Mouse (Mus musculus) cerebellum, adult 11 months (tissue): ENCODE data around the gene Cyth3.
A peak's percentile ranks its signal among the peaks of the same experiment; 100 is the strongest.

Experiments
- DNase-seq: peaks from one replicate; pipeline ENCODE4 v3.0.0; 2022

Gene Cyth3

GRCm38 (mm10) chr5:143670740-143671415, 48.6 kb downstream of the Cyth3 start:
- DNase-seq, result no peak

DNA sequence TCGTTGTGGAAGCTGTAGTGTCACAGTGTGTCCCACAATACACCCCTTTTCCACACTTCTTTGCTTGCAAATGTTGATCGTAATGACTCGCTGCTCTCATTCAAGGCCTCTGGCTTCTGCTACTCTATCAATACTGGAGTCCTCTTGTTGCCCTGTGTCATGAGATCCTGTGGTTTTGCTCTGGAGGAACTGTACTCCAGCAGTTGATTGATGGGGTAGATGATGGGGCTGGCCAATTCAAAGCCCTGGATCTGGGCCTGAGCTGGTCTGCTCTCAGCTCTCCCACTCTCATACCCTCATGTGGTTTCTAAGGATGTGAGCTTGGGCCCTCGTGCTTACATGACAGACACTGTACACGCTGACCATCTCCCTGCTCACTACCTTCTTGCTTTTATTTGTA, 52.3 kb downstream of the Cyth3 start:
- no peak for DNase-seq

- DNase-seq, result no peak
Observed at GRCm38 (mm10) chr5:143676218-143676985, 54.2 kb downstream of the Cyth3 start.

DNA sequence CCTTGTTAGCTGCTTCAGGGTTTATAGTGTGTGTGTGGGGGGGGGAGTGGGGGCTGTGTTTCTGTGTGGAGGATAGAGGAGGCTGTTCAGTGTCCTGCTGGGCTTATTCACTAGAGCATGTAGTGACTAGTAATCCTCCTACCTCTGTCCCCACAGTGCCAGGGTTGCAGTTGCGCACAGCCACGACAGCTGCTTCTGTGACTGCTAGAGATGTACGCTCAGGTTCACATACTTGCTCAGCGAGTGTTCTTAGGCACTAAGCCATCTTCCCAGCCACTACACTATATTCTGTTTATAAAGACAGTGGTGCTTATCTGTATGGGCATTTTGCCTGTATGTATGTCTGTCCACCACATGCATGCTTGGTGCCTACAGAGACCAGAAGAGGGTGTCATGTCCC, 55.1 kb downstream of the Cyth3 start:
- no peak for DNase-seq

DNA sequence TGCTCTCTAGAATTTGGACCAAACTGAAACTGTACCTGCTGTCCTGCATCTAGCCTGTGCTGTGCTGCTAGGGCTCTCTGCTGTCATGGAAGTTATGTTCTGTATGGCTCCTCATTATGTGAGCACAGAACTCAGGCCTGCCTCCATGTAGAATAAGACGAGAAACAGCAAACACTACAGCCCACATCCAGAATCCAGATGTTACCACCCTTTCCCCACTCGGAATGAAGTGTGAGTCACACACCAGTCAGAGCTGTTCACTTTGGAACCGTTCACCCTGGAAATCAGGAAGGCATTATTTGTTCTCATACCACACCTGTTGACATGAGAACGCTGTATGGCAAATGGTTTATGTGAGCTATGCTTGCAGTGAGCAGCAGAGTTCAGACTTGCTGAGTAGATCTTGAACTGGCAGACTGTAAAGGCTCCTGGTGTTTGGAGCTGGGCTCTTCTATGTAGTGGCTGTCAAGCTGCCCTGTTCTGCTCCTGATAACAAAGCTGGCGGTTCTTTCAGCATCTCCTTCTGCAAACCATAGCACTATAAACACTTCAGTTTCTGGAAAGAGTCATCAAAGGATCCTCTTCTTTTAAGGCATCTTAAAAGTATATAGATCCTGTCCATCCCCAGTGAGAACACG, 56.5 kb downstream of the Cyth3 start:
- no peak for DNase-seq

DNA sequence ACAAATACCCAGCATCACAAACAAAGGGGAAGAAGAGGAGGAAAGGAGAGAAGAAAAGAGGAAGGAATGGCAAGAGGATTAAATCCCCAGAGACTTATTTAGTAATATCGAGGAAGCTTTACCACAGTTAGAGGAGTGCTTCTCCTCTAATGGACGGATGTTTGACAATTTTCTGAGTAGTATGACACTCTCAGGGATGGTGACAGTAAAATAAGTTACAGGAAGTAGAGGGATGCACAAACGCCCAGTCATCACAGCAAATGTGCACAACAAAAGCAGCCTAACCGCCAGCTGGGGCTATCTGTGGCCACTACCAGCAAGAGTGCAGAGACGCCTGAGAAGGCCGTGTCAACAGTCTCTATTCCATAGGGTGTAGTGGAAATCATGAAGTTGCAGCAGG, 57.4 kb downstream of the Cyth3 start:
- no peak for DNase-seq

DNA sequence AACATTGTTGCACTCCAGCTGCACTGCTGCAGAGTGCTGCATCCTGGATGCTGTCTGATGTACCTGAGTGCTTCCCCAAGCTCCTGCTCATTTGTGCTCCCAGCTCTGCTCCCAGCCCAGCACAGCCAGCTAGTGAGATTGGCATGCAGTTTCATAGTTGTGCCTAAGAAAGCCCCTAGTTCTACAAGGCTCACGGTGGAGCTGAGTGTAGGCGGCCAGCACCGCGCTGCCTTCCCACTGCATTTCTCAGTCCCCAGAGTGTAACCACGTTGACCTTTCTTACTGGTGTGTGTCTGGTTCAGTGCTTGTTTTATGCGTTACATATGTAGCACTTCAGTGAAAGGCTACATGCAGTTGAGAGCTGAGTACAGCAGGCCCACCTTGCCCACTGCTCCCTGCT, 61.4 kb downstream of the Cyth3 start:
- DNase-seq, result no peak

DNA sequence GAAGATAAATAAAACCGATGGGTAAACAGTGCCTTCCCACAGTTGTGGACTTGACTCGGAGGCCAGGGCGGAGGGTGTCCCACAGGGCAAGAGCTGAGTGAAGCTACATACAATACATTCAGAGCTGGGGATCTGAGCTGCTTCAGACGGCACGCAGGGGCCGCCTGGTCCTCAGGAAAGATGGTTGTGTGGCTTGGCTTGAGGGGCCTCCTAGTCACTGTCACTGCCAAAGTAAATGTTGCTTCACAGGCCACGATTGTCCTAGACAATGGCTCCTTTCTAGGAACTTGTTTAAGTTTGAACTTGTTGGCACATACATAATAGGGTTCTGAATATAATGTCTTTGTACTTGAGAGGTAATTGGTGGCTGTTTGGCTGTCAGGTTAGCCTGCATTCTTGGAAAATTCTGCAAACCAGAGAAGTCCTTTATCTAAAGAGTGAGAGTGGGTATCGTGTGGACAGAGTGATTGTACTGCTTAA, 62.7 kb downstream of the Cyth3 start:
- no peak for DNase-seq

- no peak for DNase-seq
Observed at GRCm38 (mm10) chr5:143686456-143686855, 64.2 kb downstream of the Cyth3 start.

- no peak for DNase-seq
Observed at GRCm38 (mm10) chr5:143687589-143687988, 65.3 kb downstream of the Cyth3 start.

GRCm38 (mm10) chr5:143690392-143690791, 68.1 kb downstream of the Cyth3 start:
- DNase-seq, result no peak

DNA sequence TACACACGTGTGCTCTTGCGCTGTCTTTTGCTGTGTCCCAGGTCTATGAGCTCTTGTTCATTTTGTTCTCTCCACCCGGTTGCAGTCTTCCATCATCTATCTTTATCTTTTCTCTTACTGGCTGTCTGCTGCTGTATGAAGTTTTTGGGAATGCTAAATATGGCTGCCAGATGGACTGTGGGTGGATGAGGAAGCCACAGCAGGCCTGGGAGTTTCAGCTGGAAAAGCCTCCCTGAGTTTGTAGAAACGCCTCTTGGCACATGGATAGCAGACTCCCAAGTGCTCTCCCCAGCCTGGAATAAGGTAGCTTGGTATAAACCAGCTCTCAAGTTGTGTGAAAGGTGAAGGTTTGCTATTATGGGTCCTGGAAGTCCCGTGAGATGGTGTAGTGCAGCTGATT, 68.7 kb downstream of the Cyth3 start:
- no peak for DNase-seq

- DNase-seq, result no peak
Observed at GRCm38 (mm10) chr5:143696323-143696722, 74.1 kb downstream of the Cyth3 start.

DNA sequence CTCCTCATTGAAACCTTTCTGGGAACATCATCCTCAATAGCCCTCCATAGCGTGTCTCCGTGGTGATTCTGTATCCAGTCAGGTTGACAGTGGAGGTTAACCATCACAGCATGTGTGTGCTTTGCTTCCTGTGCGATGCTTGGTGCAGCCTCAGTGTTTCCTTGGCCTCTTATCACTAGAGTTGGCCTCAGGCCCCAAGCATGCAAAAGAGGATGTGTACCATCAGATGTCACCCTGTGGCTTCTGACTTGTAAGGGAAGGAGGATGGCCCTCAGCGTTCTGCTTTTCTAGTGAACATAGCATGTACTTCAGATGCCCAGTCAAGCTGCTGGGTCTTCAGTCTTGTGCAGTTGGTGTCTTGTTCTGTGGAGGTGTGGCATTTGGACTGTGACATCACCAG, 76.2 kb downstream of the Cyth3 start:
- DNase-seq, result no peak

GRCm38 (mm10) chr5:143700247-143700646, 78.0 kb downstream of the Cyth3 start:
- DNase-seq, result no peak

- DNase-seq, result no peak
Observed at GRCm38 (mm10) chr5:143701074-143701473, 78.8 kb downstream of the Cyth3 start.

GRCm38 (mm10) chr5:143704875-143705658, 82.8 kb downstream of the Cyth3 start:
- DNase-seq, result peak; percentile 54

DNA sequence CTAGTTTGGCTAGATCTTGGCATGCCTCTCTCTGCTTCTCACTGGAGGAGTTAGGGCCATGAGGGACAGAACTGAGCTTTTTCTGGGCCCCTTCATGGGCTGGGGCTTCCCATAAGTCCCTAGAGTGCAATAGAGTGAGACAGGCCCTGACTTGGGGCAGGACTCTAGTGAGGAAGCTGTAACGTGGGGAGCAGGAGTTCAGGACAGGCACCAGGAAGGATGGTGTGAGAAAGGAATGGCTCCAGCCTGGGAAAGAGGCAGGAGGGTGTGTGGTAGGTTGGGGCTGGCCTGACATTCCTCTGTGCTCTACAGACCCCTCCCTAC, 83.4 kb downstream of the Cyth3 start:
- no peak for DNase-seq

GRCm38 (mm10) chr5:143706030-143706821, 84.0 kb downstream of the Cyth3 start:
- DNase-seq, result no peak

- DNase-seq, result no peak
Observed at GRCm38 (mm10) chr5:143706822-143707200, 84.6 kb downstream of the Cyth3 start.

DNA sequence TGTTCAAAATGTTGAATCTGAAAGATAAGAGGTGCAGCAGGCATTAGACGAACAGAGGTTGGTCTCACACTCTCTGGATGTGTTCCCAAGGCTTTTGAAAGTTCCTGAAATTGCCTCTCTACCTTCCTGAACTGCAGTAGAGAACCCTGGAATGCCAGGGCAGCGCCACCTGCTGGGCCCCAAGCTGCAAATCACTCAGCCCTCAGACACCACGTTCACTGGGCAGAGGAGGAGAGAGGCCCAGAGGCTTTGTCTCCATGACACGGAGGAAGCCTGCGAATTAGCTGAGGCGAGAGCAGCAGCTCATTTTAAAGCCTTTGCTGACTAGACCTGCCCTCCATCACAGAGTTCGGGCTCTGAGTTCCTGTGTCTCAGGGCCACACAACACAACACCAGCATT, 89.1 kb downstream of the Cyth3 start:
- DNase-seq, result peak; percentile 32

DNA sequence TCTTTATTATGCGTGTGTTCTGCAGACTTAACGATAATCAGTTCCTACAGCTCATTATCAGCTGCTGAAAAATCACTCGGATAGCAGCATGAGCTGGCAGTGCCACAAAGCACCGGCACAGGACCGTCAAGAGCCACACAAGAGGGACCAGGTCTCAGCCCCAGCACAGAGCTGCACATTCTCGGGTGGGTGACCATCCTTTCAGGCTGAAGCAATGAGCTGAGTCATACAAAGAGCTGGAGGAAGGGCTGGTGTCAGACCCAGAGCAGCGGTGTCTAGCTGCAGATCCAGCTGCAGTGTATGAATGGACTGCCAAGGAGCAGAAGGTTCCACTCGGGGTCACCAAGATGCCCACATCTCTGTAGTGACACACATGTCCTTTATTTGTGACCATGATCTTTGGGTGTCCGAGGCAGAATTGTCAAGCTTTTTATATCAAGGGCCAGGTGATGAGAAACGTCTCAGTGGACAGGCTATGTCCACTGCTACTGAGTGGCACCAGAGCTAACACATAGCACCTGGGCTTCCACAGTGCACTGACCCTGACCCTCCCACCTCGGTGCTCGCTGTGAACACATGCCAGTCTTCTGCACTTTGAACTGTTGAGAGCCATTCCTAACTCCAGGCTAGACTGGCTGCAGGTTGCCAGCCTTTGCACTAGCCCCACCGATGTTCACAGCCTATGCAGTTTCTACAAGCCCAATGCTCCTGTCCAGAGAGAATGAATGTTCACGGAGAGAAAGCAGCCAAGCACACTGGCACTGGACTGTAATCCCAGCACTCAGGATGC, 90.0 kb downstream of the Cyth3 start:
- no peak for DNase-seq
